Mouse (Mus musculus) lung, embryonic 14.5 days (tissue): Measurements from ENCODE around the gene Sirt3. TPM values are rescaled to one million over a fixed set of nuclear protein-coding genes. Genes with fewer than 3 reads are reported as not detected.

Experiments
- ATAC-seq: fragments of 200-750 bp; cut with Nextera tagmentation; 2 replicates; pipeline ENCODE4 v1.8.0; 2017; ENCODE audit warnings: mild to moderate bottlenecking, moderate TSS enrichment, moderate library complexity; ENCODE audit not compliant: insufficient read depth
- DNase-seq: peaks from one replicate; pipeline ENCODE4 v3.0.0-alpha.2; 2015
- H3K27ac ChIP-seq: fragments of 300-500 bp; sonication (generic); 2 replicates; pipeline ENCODE4 v1.5.1; 2014; ENCODE audit warnings: low read depth, mild to moderate bottlenecking, moderate library complexity
- H3K27me3 ChIP-seq: fragments of 300-500 bp; sonication (generic); 2 replicates; pipeline ENCODE4 v1.6.1; 2014; ENCODE audit warnings: low read length, control low read depth; ENCODE audit not compliant: insufficient read depth
- H3K36me3 ChIP-seq: fragments of 300-500 bp; sonication (generic); 2 replicates; pipeline ENCODE4 v1.6.1; 2014; ENCODE audit warnings: control low read depth; ENCODE audit not compliant: insufficient read depth
- H3K4me1 ChIP-seq: fragments of 300-500 bp; sonication (generic); 2 replicates; pipeline ENCODE4 v1.6.1; 2014; ENCODE audit warnings: antibody characterized with exemption, control low read depth; ENCODE audit not compliant: insufficient read depth
- H3K4me2 ChIP-seq: fragments of 300-500 bp; sonication (generic); 2 replicates; pipeline ENCODE4 v1.6.1; 2014; ENCODE audit warnings: mild to moderate bottlenecking
- H3K4me3 ChIP-seq: fragments of 300-500 bp; sonication (generic); 2 replicates; pipeline ENCODE4 v1.5.1; 2014; ENCODE audit warnings: low read depth, low read length
- H3K9ac ChIP-seq: fragments of 300-500 bp; sonication (generic); 2 replicates; pipeline ENCODE4 v1.6.1; 2014
- H3K9me3 ChIP-seq: fragments of 300-500 bp; sonication (generic); 2 replicates; pipeline ENCODE4 v1.6.1; 2016; ENCODE audit warnings: low read depth, low read length, control low read depth
- CTCF ChIP-seq: IDR thresholded peaks from 2 replicates; pipeline ENCODE4 v1.5.1; 2016; ENCODE audit warnings: antibody characterized with exemption, low read depth
- WGBS: fragments of 180-500 bp; shearing (Covaris S2); extraction: QIAGEN DNeasy Blood & Tissue Kit; methylation state at CpG from one replicate; pipeline ENCODE4 v1.1.7; 2014; 5-methylcytosine and 5-hydroxymethylcytosine counted together
- polyA plus RNA-seq: library from polyadenylated mRNA; unstranded; fragments of >200 nt; fragmentation: Nextera tagmentation; extraction: Ambion mirVana; gene quantifications from 2 replicates; pipeline ENCODE4 v1.2.1, GENCODE M21; 2014

Gene Sirt3
- polyA plus RNA-seq: 16.6 and 18.2 TPM in 2 replicates

- Histone ChIP-seq H3K36me3 (peaks cover 28% of the 10 kb centered on the region), H3K9ac (peak within 1 kb of the TSS; percentile 79), H3K4me2 (peak within 1 kb of the TSS; percentile 87), H3K27me3 (no peaks in the 10 kb centered on the region), H3K9me3 (no peaks in the 10 kb centered on the region), H3K4me3 (peak within 1 kb of the TSS; percentile 89), H3K4me1 (peaks cover 4% of the 10 kb centered on the region; the same call in 1 of the 2 replicates), H3K27ac (peak within 1 kb of the TSS; percentile 88)
- no peak for TF ChIP-seq CTCF
- WGBS: under 1% methylated on average over 59 of the region's 59 CpGs
- DNase-seq: peak; percentile 98
- ATAC-seq: peak; percentile 97
Measured at GRCm38 (mm10) chr7:140881696-140882468, at the start of gene Sirt3, which contains the start of gene Psmd13. Gene Sirt3 (minus strand): TSS chr7:140882309. Gene Psmd13 (plus strand): TSS chr7:140881968.

DNA sequence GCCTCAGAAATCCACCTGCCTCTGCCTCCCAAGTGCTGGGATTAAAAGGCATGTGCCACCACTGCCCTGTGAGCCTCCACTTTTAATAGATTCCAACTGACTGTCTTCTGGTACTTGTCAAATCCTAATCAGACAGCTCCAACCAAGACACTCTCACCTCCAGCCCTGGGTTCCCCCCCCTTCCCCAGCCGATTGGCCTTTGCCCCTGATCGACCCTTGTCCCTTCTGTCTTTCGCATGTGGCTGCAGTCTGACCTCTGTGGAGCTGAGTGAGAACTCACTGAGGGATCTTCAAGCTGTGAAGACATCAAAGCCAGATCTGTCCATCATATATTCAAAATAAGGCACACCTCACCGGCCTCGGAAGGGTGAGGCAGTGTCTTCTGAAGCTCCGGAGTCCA lies 45.1 kb upstream of the Sirt3 start:
- no peak for DNase-seq
- H3K27me3 ChIP-seq: peaks cover 26% of the 10 kb centered on the region
- no peaks in the 10 kb centered on the region for H3K4me1 ChIP-seq
- WGBS: 83% methylated on average over 6 of the region's 6 CpGs
- no peak overlapping the region for H3K4me2 ChIP-seq
- H3K9ac ChIP-seq: no peak overlapping the region
- H3K36me3 ChIP-seq: no peaks in the 10 kb centered on the region
- no peak for ATAC-seq
- TF ChIP-seq CTCF: no peak
- no peak overlapping the region for H3K27ac ChIP-seq
- no peak overlapping the region for H3K4me3 ChIP-seq
- no peaks in the 10 kb centered on the region for H3K9me3 ChIP-seq

DNA sequence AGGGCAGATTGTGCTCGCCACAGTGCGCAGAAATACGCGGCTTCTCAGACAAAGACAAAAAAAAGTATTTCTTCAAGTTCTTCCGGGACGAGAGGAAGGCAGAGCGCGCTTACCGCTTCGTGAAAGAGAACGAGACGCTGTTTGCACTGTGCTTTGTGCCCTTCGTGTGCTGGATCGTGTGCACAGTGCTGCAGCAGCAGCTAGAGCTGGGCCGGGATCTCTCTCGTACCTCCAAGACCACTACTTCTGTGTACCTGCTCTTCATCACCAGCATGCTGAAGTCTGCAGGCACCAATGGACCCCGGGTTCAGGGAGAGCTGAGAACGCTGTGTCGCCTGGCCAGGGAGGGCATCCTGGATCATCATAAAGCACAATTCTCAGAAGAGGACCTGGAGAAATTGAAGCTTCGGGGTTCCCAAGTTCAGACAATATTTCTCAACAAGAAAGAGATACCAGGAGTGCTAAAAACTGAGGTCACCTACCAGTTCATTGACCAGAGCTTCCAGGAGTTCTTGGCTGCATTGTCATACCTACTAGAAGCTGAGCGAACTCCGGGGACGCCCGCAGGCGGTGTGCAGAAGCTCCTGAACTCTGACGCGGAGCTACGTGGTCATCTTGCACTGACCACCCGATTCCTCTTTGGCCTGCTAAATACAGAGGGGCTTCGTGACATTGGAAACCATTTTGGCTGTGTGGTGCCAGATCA lies 41.1 kb upstream of the Sirt3 start:
- peak overlapping the region; percentile 61 for H3K4me2 ChIP-seq
- ATAC-seq (no peak), DNase-seq (no peak)
- H3K4me3 ChIP-seq: peak overlapping the region; percentile 32
- 24% methylated on average over 30 of the region's 30 CpGs for WGBS
- H3K9ac ChIP-seq: no peak overlapping the region
- H3K36me3 ChIP-seq: no peaks in the 10 kb centered on the region
- H3K27me3 ChIP-seq: peaks cover 55% of the 10 kb centered on the region
- H3K9me3 ChIP-seq: no peaks in the 10 kb centered on the region
- H3K27ac ChIP-seq: no peak overlapping the region
- no peak for TF ChIP-seq CTCF
- no peaks in the 10 kb centered on the region for H3K4me1 ChIP-seq

GRCm38 (mm10) chr7:140922398-140923069 lies 40.4 kb upstream of the Sirt3 start:
- Histone ChIP-seq H3K4me1 (no peaks in the 10 kb centered on the region), H3K27ac (no peak overlapping the region), H3K36me3 (no peaks in the 10 kb centered on the region), H3K9ac (no peak overlapping the region), H3K4me2 (peak overlapping the region; percentile 61), H3K27me3 (peaks cover 55% of the 10 kb centered on the region), H3K9me3 (no peaks in the 10 kb centered on the region), H3K4me3 (peak overlapping the region; percentile 32)
- no peak for TF ChIP-seq CTCF
- under 1% methylated on average over 49 of the region's 49 CpGs for WGBS
- DNase-seq: peak; percentile 60
- ATAC-seq: 0 out of 2 replicates have a peak, but pooled peaks have one; percentile 21

DNA sequence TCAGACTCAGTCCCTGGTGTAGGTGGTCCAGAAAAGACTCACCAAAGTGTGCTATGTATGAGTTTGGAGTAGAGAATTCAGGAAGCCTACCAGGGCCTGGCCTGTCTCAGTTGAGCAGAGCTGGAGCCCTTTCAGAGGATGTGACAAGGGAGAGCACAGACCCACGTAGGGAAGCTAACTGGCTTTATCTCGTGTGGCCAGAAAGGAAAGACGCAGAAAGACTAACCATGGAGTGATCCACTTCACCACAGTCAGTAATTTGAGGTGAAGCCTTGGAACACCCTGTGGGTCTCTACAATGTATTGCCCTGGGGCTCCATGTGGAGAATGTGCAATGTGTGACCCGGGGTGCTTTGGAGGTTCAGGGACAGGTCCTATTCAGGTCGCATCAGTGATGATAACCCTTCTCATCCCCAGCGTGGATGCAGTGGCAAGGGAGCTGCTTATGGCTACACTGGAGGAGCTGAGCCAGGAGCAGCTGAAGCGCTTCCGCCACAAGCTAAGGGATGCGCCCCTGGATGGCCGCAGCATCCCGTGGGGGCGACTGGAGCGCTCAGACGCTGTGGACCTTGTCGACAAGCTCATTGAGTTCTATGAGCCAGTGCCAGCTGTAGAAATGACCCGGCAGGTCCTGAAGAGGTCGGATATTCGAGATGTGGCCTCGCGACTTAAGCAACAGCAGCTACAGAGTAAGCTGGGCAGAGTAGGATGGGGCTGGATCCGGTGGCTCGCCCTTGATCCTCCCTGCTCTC lies 39.3 kb upstream of the Sirt3 start:
- TF ChIP-seq CTCF: no peak
- WGBS: 26% methylated on average over 22 of the region's 22 CpGs
- Histone ChIP-seq H3K9ac (no peak overlapping the region), H3K4me3 (no peak overlapping the region), H3K9me3 (no peaks in the 10 kb centered on the region), H3K27me3 (peaks cover 55% of the 10 kb centered on the region), H3K27ac (no peak overlapping the region), H3K4me1 (no peaks in the 10 kb centered on the region), H3K4me2 (no peak overlapping the region), H3K36me3 (no peaks in the 10 kb centered on the region)
- DNase-seq (no peak), ATAC-seq (no peak)

GRCm38 (mm10) chr7:140920418-140921029 lies 38.4 kb upstream of the Sirt3 start, which contains the start of gene Nlrp6:
Gene Nlrp6 (plus strand): TSS chr7:140920902.
- Histone ChIP-seq H3K9me3 (no peaks in the 10 kb centered on the region), H3K27ac (no peak within 1 kb of the TSS), H3K4me3 (no peak within 1 kb of the TSS), H3K4me2 (no peak within 1 kb of the TSS), H3K9ac (no peak within 1 kb of the TSS), H3K36me3 (no peaks in the 10 kb centered on the region), H3K27me3 (peaks cover 55% of the 10 kb centered on the region), H3K4me1 (no peaks in the 10 kb centered on the region)
- no peak for TF ChIP-seq CTCF
- no peak for DNase-seq
- WGBS: 62% methylated on average over 8 of the region's 8 CpGs
- no peak for ATAC-seq
